Mouse (Mus musculus): ENCODE results near the gene Gna13. TPM values are rescaled to one million over a fixed set of nuclear protein-coding genes. Genes with fewer than 3 reads are reported as not detected.

Gna13 gene
- polyA plus RNA-seq, 1 experiment: 35.5 TPM

DNA sequence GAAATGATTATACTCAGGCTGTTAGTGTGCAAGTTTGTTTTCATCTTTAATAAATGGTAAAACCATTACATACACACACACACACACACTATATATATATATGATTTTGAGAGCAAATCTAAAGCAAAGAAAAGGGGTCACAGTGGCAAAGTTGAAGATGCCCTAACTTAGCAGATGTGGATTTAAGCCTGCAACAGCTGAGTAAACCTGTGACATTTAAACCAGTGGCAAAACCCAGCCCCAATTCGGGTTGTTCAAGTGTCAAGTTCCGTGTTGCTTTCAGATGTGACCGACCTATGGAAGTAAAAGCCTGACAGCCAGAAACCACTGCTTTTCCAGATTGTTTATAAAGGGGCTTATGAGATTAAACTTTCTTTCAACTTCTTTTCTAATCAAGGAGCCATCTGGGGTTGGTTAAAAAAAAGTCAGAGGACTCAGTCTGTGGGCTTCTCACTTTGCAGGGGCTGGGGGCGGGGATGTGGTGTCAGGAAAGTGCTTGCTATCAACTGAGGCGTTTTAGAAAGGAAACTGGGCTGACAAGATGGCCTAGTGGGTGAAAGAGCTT is 79.6 kb downstream of the Gna13 start:
- no peak for TF ChIP-seq CTCF (IDR thresholded peaks at IDR 0.05; ENCODE audit: extremely low read depth, insufficient read depth, low read length)
- TF ChIP-seq POLR2A (IDR thresholded peaks at IDR 0.05; ENCODE audit: extremely low read depth, insufficient read depth, low read length): no peak
- no peak overlapping the region for H3K4me3 ChIP-seq (ENCODE audit: insufficient read depth, low read length)

DNA sequence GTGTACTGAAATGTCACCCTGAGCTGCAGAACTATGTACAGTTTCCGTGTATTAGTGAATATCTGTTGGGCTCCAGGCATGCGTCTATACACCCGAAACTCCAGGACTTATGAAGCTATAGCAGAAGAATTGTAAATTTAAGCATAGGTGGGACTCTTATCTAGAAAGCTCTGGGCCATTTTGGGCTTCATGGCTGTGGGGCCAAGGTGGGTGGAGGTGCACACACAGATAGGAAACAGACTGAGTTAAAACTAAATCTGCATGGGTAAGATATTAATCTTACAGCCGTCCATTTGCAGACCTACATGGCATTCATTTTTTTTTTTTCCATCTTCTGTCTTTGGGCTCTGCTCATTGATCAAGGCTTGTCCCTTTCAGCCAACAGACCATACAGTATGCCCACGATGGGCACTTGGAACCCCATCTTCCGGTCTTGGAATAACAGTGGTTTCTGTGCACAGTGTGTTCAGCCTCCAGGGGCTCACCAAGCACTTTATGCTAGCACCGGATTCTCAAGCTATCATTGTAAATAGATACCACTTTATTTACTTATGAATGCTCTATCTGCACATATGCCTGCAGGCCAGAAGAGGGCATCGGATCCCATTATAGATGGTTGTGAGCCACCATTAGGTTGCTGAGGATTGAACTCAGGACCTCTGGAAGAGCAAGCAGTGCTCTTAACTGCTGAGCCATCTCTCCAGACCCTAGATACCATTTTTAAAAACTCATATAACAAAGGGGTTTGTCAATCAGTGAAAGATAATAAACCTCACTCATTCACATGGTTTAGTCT is 81.0 kb downstream of the Gna13 start:
- H3K4me3 ChIP-seq (ENCODE audit: insufficient read depth, low read length): no peak overlapping the region
- H3K27ac ChIP-seq (ENCODE audit: insufficient read depth, low read length): no peak overlapping the region
- H3K4me1 ChIP-seq (ENCODE audit: control insufficient read depth, insufficient read depth, low read length): no peaks in the 10 kb centered on the region
- TF ChIP-seq POLR2A (IDR thresholded peaks at IDR 0.05; ENCODE audit: extremely low read depth, insufficient read depth, low read length) (no peak), CTCF (IDR thresholded peaks at IDR 0.05; ENCODE audit: extremely low read depth, insufficient read depth, low read length) (no peak)

More for the DNA sequence above, 79.6 kb downstream of the Gna13 start:
- Histone ChIP-seq H3K27ac (ENCODE audit: insufficient read depth, low read length) (no peak overlapping the region), H3K4me1 (ENCODE audit: control insufficient read depth, insufficient read depth, low read length) (no peaks in the 10 kb centered on the region)

DNA sequence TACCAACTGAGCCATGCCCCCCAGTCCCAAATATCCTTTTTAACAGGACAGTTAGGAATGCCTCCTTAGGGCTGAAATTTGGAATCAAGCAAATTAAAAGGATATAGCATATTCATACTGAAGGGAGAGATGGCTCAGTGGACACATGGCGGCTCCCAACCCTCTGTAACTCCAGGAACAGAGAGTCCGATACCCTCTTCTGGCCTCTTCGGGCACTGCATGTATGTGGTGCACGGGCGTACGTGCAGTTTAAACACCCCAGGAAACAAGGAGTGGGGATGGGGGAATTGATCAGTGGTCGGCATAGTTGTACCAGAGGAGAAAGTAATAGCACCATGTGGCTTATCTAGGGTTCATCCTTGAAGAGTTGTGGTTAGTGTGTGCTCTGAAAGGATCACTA is 82.0 kb downstream of the Gna13 start:
- H3K4me3 ChIP-seq (ENCODE audit: insufficient read depth, low read length): no peak overlapping the region
- no peaks in the 10 kb centered on the region for H3K4me1 ChIP-seq (ENCODE audit: control insufficient read depth, insufficient read depth, low read length)
- TF ChIP-seq POLR2A (IDR thresholded peaks at IDR 0.05; ENCODE audit: extremely low read depth, insufficient read depth, low read length): no peak
- TF ChIP-seq CTCF (IDR thresholded peaks at IDR 0.05; ENCODE audit: extremely low read depth, insufficient read depth, low read length): 0 out of 2 replicates have a peak, but pooled peaks have one; percentile 10
- no peak overlapping the region for H3K27ac ChIP-seq (ENCODE audit: insufficient read depth, low read length)

DNA sequence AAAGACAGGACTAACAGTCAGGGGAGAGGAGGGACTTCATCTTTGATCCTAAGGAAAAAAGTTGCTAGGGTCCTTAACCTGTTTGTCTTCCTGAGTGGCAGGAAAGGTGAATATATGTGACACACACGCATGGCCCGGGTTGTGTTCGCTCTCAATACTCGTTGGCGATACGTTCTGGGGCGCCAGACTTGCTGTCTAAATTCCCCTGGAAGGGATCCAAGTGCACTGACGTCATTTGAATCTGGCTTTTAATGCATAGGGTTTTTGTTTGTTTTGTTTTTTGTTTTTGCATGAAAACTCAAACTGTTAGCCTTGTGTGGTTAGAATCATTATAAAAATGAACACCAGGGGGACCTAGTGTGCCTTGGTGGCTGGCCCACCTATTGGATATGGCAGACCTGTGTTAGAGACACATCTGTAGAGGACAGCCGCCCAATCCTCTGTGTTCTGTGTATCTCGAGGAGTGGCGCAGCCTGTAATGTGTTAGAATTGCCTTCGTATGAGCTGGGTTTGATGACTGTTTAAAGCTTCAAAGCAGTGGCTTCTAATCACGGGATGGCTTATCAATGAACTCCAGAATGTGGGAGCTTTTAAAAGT is 82.9 kb downstream of the Gna13 start:
- TF ChIP-seq POLR2A (IDR thresholded peaks at IDR 0.05; ENCODE audit: extremely low read depth, insufficient read depth, low read length): no peak
- TF ChIP-seq CTCF (IDR thresholded peaks at IDR 0.05; ENCODE audit: extremely low read depth, insufficient read depth, low read length): peak; percentile 78
- Histone ChIP-seq H3K4me3 (ENCODE audit: insufficient read depth, low read length) (no peak overlapping the region), H3K27ac (ENCODE audit: insufficient read depth, low read length) (no peak overlapping the region), H3K4me1 (ENCODE audit: control insufficient read depth, insufficient read depth, low read length) (no peaks in the 10 kb centered on the region)

Other genes starting within 250 kb of the Gna13 start
- not detected in 2 replicates for gene E030025P04Rik, start 218.5 kb upstream of the Gna13 start, polyA plus RNA-seq (2012; rRNA removed)
- gene Rgs9, start 64.7 kb upstream of the Gna13 start, polyA plus RNA-seq (2012; rRNA removed): 12.5 and 57.8 TPM in 2 replicates
- 0.04 and 0.06 TPM in 2 replicates for gene 9930022D16Rik, start 51.1 kb downstream of the Gna13 start, polyA plus RNA-seq (2012; rRNA removed)
- 59.5 and 65.9 TPM in 2 replicates for gene Amz2, start 63.1 kb downstream of the Gna13 start, polyA plus RNA-seq (2012; rRNA removed)
- 23.2 and 26.8 TPM in 2 replicates for gene Arsg, start 110.5 kb downstream of the Gna13 start, polyA plus RNA-seq (2012; rRNA removed)
- gene Slc16a6, start 110.8 kb downstream of the Gna13 start, polyA plus RNA-seq (2012; rRNA removed): 7.2 and 7.8 TPM in 2 replicates
- gene Wipi1, start 249.1 kb downstream of the Gna13 start, polyA plus RNA-seq (2012; rRNA removed): 19.6 and 20.2 TPM in 2 replicates

Measured in cortical plate, adult 2 months (tissue).